Mouse (Mus musculus) heart, adult 2 months (tissue): ENCODE measurements at regions not wholly inside any gene's neighbourhood (a gene's known extent, or its start where the extent isn't known, plus 50 kb on each side); places are given as distances from the start of the nearest gene placed in this dataset.
A peak's percentile ranks its signal among the peaks of the same experiment; 100 is the strongest.

Experiments
- DNase-seq, 2 experiments: peaks; one replicate each; pipeline ENCODE4 v3.0.0; 2021
- H3K27ac ChIP-seq: fragments of 200-600 bp; 2 replicates; pipeline ENCODE4 v1.8.1; 2022
- H3K27me3 ChIP-seq: fragments of 200-500 bp; 2 replicates; pipeline ENCODE4 v1.6.1; 2012; ENCODE audit warnings: mild to moderate bottlenecking, low read length, inconsistent platforms, mixed read lengths; ENCODE audit not compliant: control insufficient read depth, insufficient read depth
- H3K36me3 ChIP-seq: fragments of 200-500 bp; 2 replicates; pipeline ENCODE4 v1.6.1; 2012; ENCODE audit warnings: low read length, inconsistent platforms; ENCODE audit not compliant: control insufficient read depth, insufficient read depth
- H3K4me1 ChIP-seq: fragments of 200-500 bp; 2 replicates; pipeline ENCODE4 v1.6.1; 2011; ENCODE audit warnings: low read length; ENCODE audit not compliant: control insufficient read depth, insufficient read depth
- H3K4me3 ChIP-seq: fragments of 200-600 bp; 2 replicates; pipeline ENCODE4 v1.8.1; 2022
- H3K79me2 ChIP-seq: fragments of 200-500 bp; replicated peaks from 2 replicates; pipeline ENCODE4 v1.6.1; 2012; ENCODE audit warnings: mild to moderate bottlenecking, inconsistent platforms, low read length, moderate library complexity, mixed read lengths; ENCODE audit not compliant: control insufficient read depth, insufficient read depth
- H3K9ac ChIP-seq: fragments of 200-500 bp; 2 replicates; pipeline ENCODE4 v1.6.1; 2012; ENCODE audit warnings: low read depth, mild to moderate bottlenecking, control low read depth, inconsistent platforms, low read length, mixed read lengths
- CTCF ChIP-seq: fragments of 200-600 bp; IDR thresholded peaks from 2 replicates; pipeline ENCODE4 v1.8.1; 2022; ENCODE audit warnings: antibody characterized with exemption, mild to moderate bottlenecking, moderate library complexity
- EP300 ChIP-seq: fragments of 200-500 bp; IDR thresholded peaks from 2 replicates; pipeline ENCODE4 v1.6.1; 2011; ENCODE audit warnings: low read depth, low read length, control low read depth; ENCODE audit not compliant: insufficient read depth
- POLR2A ChIP-seq: fragments of 200-500 bp; IDR thresholded peaks from 2 replicates; pipeline ENCODE4 v1.6.1; 2011; ENCODE audit warnings: mild to moderate bottlenecking, low read depth, low read length, control low read depth; ENCODE audit not compliant: insufficient read depth
- WGBS: fragments of 180-500 bp; shearing (Covaris S2); methylation state at CpG from one replicate; pipeline ENCODE4 v1.1.7; 2018; 5-methylcytosine and 5-hydroxymethylcytosine counted together
- intact Hi-C: fragments of 180-260 bp; cut with DNase I; formaldehyde crosslinking; loops from one replicate; pipeline ENCODE4 v1.15.1; 2025

DNA sequence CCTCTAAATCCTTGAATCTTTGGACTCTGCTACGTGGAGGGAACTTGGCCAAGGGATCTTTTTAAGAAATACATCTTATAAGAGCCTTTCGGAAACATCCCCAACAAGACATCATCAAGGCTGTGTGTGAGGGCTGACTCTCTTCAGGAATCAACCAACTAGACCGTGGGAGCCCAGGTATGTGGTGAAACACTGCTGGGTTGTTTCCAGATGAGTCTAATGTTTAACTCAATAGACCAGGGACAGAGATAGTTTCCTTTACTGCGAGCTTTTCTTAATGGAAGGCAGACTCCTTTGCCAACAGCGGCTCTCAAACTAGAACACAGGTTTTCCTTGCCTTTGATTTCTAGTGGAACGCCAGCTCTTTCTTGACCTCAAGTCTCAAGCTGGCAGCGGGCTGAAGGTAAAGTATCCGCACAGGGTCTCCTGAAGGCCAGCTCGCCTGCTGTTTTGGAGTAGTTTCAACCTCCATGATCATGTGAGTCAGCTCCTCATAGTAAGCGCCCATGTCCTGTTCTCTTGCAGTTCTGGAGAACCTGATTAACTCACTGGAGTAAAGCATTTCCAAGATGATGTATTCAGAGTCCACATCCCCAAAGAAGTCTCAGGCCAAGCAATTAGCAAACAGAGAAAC, 345.7 kb upstream of the Prkcq start:
- WGBS: 72% methylated on average over 10 of the region's 10 CpGs

DNA sequence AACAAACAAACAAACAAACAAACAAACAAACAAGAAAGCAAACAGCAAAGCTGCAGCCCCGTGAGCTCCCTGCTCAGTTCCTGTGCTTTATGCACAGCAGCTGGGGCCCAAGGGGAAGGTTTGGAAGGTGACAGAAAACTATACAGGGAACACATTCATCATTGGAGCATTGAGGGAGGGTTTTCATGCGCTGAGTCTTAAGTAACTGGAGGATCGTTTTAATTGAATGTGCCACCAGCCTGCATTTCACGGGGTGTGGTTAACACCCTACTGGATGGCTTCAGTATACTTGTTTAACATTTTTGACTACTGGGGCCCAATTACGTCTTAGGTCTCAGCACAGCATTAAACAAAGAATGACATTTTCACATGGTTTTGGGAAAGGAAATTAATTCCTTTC, 331.9 kb upstream of the Prkcq start:
- H3K27me3 ChIP-seq: no peaks in the 10 kb centered on the region
- no peaks in the 10 kb centered on the region for H3K79me2 ChIP-seq
- no peak overlapping the region for H3K4me3 ChIP-seq
- no peak overlapping the region for H3K9ac ChIP-seq
- WGBS: 75% methylated on average over 5 of the region's 5 CpGs
- no peak for DNase-seq
- no peak for TF ChIP-seq EP300
- TF ChIP-seq CTCF: no peak
- no peak for TF ChIP-seq POLR2A
- no peak overlapping the region for H3K27ac ChIP-seq
- H3K4me1 ChIP-seq: no peaks in the 10 kb centered on the region
- intact Hi-C loops: no loop called here
- H3K36me3 ChIP-seq: no peaks in the 10 kb centered on the region

More for the DNA sequence above, 345.7 kb upstream of the Prkcq start:
- Histone ChIP-seq H3K27me3 (no peaks in the 10 kb centered on the region), H3K4me1 (no peaks in the 10 kb centered on the region), H3K36me3 (no peaks in the 10 kb centered on the region), H3K27ac (no peak overlapping the region), H3K9ac (no peak overlapping the region), H3K79me2 (no peaks in the 10 kb centered on the region), H3K4me3 (no peak overlapping the region; the same call in 1 of the 2 replicates)
- TF ChIP-seq POLR2A (no peak), EP300 (no peak), CTCF (no peak)
- intact Hi-C loops: loop anchor here (5.0 kb wide), 1 partner anchor 44 kb away; no protein-coding TSS in a partner anchor
- no peak for DNase-seq

DNA sequence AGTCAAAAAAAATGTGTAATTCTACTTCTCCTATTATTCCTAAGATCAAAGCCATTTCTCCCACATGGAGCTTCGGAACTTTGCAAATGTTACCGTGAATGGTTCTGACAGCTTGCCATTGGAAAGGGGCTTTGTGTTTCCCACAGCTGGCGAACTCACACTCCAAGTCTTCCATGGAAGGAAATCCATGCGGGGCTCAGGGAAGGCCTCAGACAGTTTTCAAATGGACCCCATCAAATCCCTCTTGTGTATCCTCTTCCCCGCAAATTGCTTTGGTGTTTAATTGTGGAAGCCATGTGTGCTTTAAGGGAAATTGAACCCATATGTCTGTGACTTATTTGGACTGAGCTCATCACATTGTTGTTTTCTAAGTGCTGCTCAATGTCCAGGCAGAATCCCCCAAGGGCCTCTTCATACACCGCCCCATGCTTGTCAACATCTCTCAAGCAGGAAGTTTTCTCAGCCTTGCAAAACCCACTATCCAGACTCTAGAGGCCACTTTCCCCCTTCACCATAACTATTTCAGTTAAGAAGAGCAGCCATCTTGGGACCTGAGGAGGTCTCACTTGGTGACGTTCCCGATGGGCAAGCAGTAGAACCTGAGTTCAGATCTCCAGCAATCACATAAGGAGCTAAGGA, 310.1 kb upstream of the Prkcq start:
- no peak for DNase-seq
- intact Hi-C loops: no loop called here
- H3K79me2 ChIP-seq: no peaks in the 10 kb centered on the region
- H3K4me1 ChIP-seq: no peaks in the 10 kb centered on the region
- no peaks in the 10 kb centered on the region for H3K27me3 ChIP-seq
- WGBS: 69% methylated on average over 8 of the region's 8 CpGs
- no peak overlapping the region for H3K27ac ChIP-seq
- H3K36me3 ChIP-seq: no peaks in the 10 kb centered on the region
- H3K9ac ChIP-seq: no peak overlapping the region
- no peak for TF ChIP-seq POLR2A
- TF ChIP-seq EP300: no peak
- no peak overlapping the region for H3K4me3 ChIP-seq

DNA sequence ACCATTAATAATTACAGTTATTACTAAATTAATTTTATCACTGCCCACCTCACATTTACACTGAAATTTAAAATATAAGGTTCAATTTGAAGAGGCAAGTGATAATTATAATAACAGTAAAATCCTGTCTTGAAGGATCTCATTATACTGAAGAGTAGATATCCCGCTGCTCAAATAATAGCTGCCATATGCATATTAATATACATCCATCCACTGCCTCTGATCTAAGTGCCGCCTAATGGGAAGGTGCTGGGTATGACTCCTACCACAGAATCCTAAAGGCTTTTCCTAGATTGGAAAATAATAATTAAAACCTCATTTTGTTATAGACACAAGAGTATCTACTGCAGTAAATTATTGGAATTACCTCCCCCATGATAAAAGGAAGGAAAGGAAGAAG, 307.5 kb upstream of the Prkcq start:
- Histone ChIP-seq H3K79me2 (no peaks in the 10 kb centered on the region), H3K36me3 (no peaks in the 10 kb centered on the region), H3K27me3 (no peaks in the 10 kb centered on the region), H3K27ac (no peak overlapping the region), H3K4me1 (no peaks in the 10 kb centered on the region), H3K4me3 (no peak overlapping the region), H3K9ac (no peak overlapping the region)
- no peak for DNase-seq
- WGBS: 87% methylated on average over 2 of the region's 2 CpGs
- intact Hi-C loops: no loop called here
- TF ChIP-seq POLR2A: no peak
- TF ChIP-seq EP300: no peak
- TF ChIP-seq CTCF: no peak

DNA sequence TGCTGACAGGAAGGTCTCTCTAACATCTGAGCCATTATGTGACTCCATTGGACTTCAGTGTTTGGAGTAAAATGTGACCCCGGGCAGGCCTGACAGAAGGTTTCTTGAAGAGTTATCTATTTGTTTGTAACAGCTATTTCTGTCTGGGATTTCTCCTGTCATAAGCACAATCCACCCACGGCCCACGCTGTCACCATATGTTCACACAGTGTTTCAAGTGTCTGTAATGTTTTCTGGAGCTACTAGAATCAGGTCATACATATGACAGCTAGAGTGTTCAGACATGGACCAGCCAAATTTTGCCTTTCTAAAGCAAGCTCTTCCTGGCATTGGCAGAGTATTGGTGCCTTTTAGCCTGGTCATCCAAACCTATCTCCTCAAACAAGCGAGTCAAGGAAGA, 297.6 kb upstream of the Prkcq start:
- H3K4me3 ChIP-seq: no peak overlapping the region

DNA sequence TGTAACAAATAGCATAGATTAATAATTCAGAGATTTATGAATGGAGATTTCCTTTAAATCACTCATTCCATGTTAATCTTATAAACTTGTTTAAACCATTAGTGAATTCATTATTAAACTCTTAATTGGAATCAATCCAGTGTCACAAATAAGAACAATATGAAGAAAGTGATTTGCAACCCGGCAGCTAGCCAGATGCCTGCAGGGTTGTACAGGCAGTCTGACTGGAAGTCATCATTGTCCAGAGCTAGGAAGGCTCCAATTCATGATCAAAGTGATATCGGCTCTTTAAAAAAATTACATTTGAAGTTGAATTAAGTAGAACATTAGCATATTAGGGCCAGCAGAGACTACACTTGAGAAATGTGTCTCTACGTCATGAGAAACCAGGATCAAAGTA, 270.0 kb upstream of the Prkcq start:
- Histone ChIP-seq H3K4me1 (no peaks in the 10 kb centered on the region), H3K79me2 (no peaks in the 10 kb centered on the region), H3K27me3 (no peaks in the 10 kb centered on the region), H3K9ac (no peak overlapping the region), H3K27ac (no peak overlapping the region), H3K36me3 (no peaks in the 10 kb centered on the region), H3K4me3 (no peak overlapping the region)
- intact Hi-C loops: no loop called here
- TF ChIP-seq POLR2A (no peak), EP300 (no peak), CTCF (no peak)
- no peak for DNase-seq
- WGBS: 78% methylated on average over 3 of the region's 3 CpGs

More for the DNA sequence above, 297.6 kb upstream of the Prkcq start:
- intact Hi-C loops: no loop called here
- Histone ChIP-seq H3K27me3 (no peaks in the 10 kb centered on the region), H3K4me1 (no peaks in the 10 kb centered on the region), H3K9ac (no peak overlapping the region), H3K36me3 (no peaks in the 10 kb centered on the region), H3K79me2 (no peaks in the 10 kb centered on the region), H3K27ac (no peak overlapping the region)
- 70% methylated on average over 4 of the region's 4 CpGs for WGBS
- TF ChIP-seq CTCF: no peak
- TF ChIP-seq POLR2A: no peak
- no peak for TF ChIP-seq EP300
- no peak for DNase-seq

DNA sequence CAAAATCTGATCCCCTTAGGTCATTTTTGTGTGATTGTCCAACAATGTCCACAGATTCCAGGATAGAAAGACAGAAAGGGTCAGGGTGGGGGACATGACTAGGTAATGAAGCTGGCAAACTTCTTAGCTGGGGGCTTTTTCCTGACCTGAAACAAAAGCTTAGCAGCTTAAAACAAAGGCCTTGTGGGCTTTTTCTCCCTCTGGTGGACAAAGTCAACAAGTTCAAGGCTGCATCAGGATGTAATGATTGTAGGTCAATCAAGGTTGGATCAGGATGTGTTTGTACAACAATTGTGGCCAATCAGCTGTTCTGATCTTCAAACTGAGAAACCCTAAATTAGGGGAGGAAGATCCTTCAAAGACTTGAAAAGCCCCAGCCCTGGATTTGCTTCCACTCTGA, 252.0 kb upstream of the Prkcq start:
- H3K27me3 ChIP-seq: no peaks in the 10 kb centered on the region
- H3K27ac ChIP-seq: no peak overlapping the region
- TF ChIP-seq EP300 (no peak), CTCF (peak; percentile 19), POLR2A (no peak)
- no peaks in the 10 kb centered on the region for H3K79me2 ChIP-seq
- intact Hi-C loops: no loop called here
- no peak for DNase-seq
- no peaks in the 10 kb centered on the region for H3K36me3 ChIP-seq
- H3K4me1 ChIP-seq: no peaks in the 10 kb centered on the region
- no peak overlapping the region for H3K9ac ChIP-seq
- no peak overlapping the region for H3K4me3 ChIP-seq
